In genomic region chr1:55192824-55193223, GRCm38 (mm10) we compare ENCODE assay signal across 8 mouse cellular contexts. TPM values are rescaled to one million over a fixed set of nuclear protein-coding genes. Genes with fewer than 3 reads are reported as not detected.
DNase-seq lines count a peak whose midpoint lies in the region; ATAC-seq lines count a peak whose summit lies in the region.

No protein-coding gene starts in this region.

- no peak for ATAC-seq in CD4-positive, CD25-positive, alpha-beta regulatory T cell, adult 4 months
- 0 out of 2 replicates have a peak, but pooled peaks have one; percentile 2 for ATAC-seq in midbrain, embryonic 13.5 days
- ATAC-seq in midbrain, embryonic 11.5 days (ENCODE audit: low FRiP score): no peak
- ATAC-seq in embryonic facial prominence, embryonic 14.5 days (ENCODE audit: low read depth): no peak

- H3K27me3 ChIP-seq in midbrain, embryonic 13.5 days: peaks cover 6% of the 10 kb centered on the region; the same call in 1 of the 2 replicates
- H3K27me3 ChIP-seq in midbrain, embryonic 11.5 days (ENCODE audit: control insufficient read depth, insufficient read depth, low read length): no peaks in the 10 kb centered on the region; the same call in 1 of the 2 replicates
- H3K27me3 ChIP-seq in embryonic facial prominence, embryonic 14.5 days (replicated peaks; ENCODE audit: control insufficient read depth, insufficient read depth, low read length): no peaks in the 10 kb centered on the region
- no peaks in the 10 kb centered on the region for H3K27me3 ChIP-seq in splenic B cell, adult 2 months (ENCODE audit: control insufficient read depth, insufficient read depth, low read length, poor library complexity, severe bottlenecking)

- peaks cover 38% of the 10 kb centered on the region for H3K4me1 ChIP-seq in midbrain, embryonic 13.5 days (replicated peaks)
- H3K4me1 ChIP-seq in midbrain, embryonic 11.5 days (ENCODE audit: control insufficient read depth, insufficient read depth, low read length): peaks cover 20% of the 10 kb centered on the region
- peaks cover 18% of the 10 kb centered on the region for H3K4me1 ChIP-seq in embryonic facial prominence, embryonic 14.5 days (ENCODE audit: control insufficient read depth, insufficient read depth, low read length)

- no peaks in the 10 kb centered on the region for H3K9me3 ChIP-seq in midbrain, embryonic 13.5 days
- H3K9me3 ChIP-seq in midbrain, embryonic 11.5 days (ENCODE audit: control insufficient read depth, low read length): no peaks in the 10 kb centered on the region
- H3K9me3 ChIP-seq in embryonic facial prominence, embryonic 14.5 days (ENCODE audit: control insufficient read depth, low read length): no peaks in the 10 kb centered on the region

- H3K4me2 ChIP-seq in midbrain, embryonic 13.5 days (replicated peaks): no peak overlapping the region
- H3K4me2 ChIP-seq in midbrain, embryonic 11.5 days: no peak overlapping the region
- no peak overlapping the region for H3K4me2 ChIP-seq in embryonic facial prominence, embryonic 14.5 days (ENCODE audit: low read depth, low read length)

- H3K9ac ChIP-seq in midbrain, embryonic 13.5 days (replicated peaks): no peak overlapping the region
- H3K9ac ChIP-seq in midbrain, embryonic 11.5 days (ENCODE audit: low read length): no peak overlapping the region
- no peak overlapping the region for H3K9ac ChIP-seq in embryonic facial prominence, embryonic 14.5 days (ENCODE audit: low read depth, low read length)

- H3K4me3 ChIP-seq in midbrain, embryonic 13.5 days (replicated peaks): no peak overlapping the region
- no peak overlapping the region for H3K4me3 ChIP-seq in midbrain, embryonic 11.5 days (ENCODE audit: low read depth, low read length)
- no peak overlapping the region for H3K4me3 ChIP-seq in embryonic facial prominence, embryonic 14.5 days (ENCODE audit: low read depth, low read length)

- H3K36me3 ChIP-seq in midbrain, embryonic 13.5 days: no peaks in the 10 kb centered on the region
- no peaks in the 10 kb centered on the region for H3K36me3 ChIP-seq in midbrain, embryonic 11.5 days (ENCODE audit: control insufficient read depth, insufficient read depth, low read length)
- peaks cover 13% of the 10 kb centered on the region for H3K36me3 ChIP-seq in embryonic facial prominence, embryonic 14.5 days (ENCODE audit: control insufficient read depth, insufficient read depth, low read length)
- H3K36me3 ChIP-seq in splenic B cell, adult 2 months (ENCODE audit: control insufficient read depth, insufficient read depth, low read length, poor library complexity, severe bottlenecking): peaks cover 1% of the 10 kb centered on the region; the same call in 1 of the 2 replicates

- peak; percentile 61 for DNase-seq in CD4-positive, CD25-positive, alpha-beta regulatory T cell, adult 2 months (ENCODE audit: low read depth, low spot score)
- no peak for DNase-seq in midbrain, embryonic 11.5 days (ENCODE audit: low spot score, missing footprints)
- DNase-seq in embryonic facial prominence, embryonic 14.5 days (ENCODE audit: low spot score): no peak
- peak; percentile 41 to 51 for DNase-seq in kidney, postnatal 4 days
- DNase-seq in splenic B cell, adult 2 months (ENCODE audit: low read depth, low spot score): peak; percentile 66
- DNase-seq in left cerebral cortex, adult 11 months (ENCODE audit: low spot score): no peak

- peak overlapping the region; percentile 19; the same call in 1 of the 2 replicates for H3K27ac ChIP-seq in midbrain, embryonic 13.5 days
- no peak overlapping the region for H3K27ac ChIP-seq in midbrain, embryonic 11.5 days (ENCODE audit: low read depth, low read length)
- H3K27ac ChIP-seq in embryonic facial prominence, embryonic 14.5 days (replicated peaks; ENCODE audit: low read depth, low read length): peak overlapping the region; percentile 49; the same call in 1 of the 2 replicates

- 52% methylated on average over 3 of the region's 3 CpGs for WGBS in midbrain, embryonic 13.5 days
- WGBS in midbrain, embryonic 11.5 days: 56% methylated on average over 3 of the region's 3 CpGs
- 50% methylated on average over 3 of the region's 3 CpGs for WGBS in embryonic facial prominence, embryonic 14.5 days

RNA-seq across cellular contexts. Expression of gene Rftn2, which starts 33.8 kb away (rescaled TPM):
- 1 to 10 TPM; 7.7 to 9.1 TPM for polyA plus RNA-seq in CD4-positive, CD25-positive, alpha-beta regulatory T cell, adult 4 months (2017; shearing (Covaris generic))
- 7.6 and 8.5 TPM in 2 replicates for polyA plus RNA-seq in midbrain, embryonic 13.5 days (2015; fragmentation: Nextera tagmentation; extraction: Ambion mirVana)
- 6.4 and 7.3 TPM in 2 replicates for polyA plus RNA-seq in midbrain, embryonic 11.5 days (2014; fragmentation: Nextera tagmentation; extraction: Ambion mirVana)
- 20.3 and 20.6 TPM in 2 replicates for polyA plus RNA-seq in embryonic facial prominence, embryonic 14.5 days (2014; fragmentation: Nextera tagmentation; extraction: Ambion mirVana)

RNA-seq across cellular contexts. Expression of gene Mars2, which starts 44.2 kb away (rescaled TPM):
- 1 to 10 TPM; 3.7 to 4.2 TPM for polyA plus RNA-seq in CD4-positive, CD25-positive, alpha-beta regulatory T cell, adult 4 months (2017; shearing (Covaris generic))
- 3.2 and 3.6 TPM in 2 replicates for polyA plus RNA-seq in midbrain, embryonic 13.5 days (2015; fragmentation: Nextera tagmentation; extraction: Ambion mirVana)
- polyA plus RNA-seq in midbrain, embryonic 11.5 days (2014; fragmentation: Nextera tagmentation; extraction: Ambion mirVana): 2.8 and 2.9 TPM in 2 replicates
- 3.1 and 3.3 TPM in 2 replicates for polyA plus RNA-seq in embryonic facial prominence, embryonic 14.5 days (2014; fragmentation: Nextera tagmentation; extraction: Ambion mirVana)

Comparison
In these comparisons a context has a peak if more than half of its experiments do, and no peak if none do; other contexts are left out.
1. DNase-seq: peak in CD4-positive, CD25-positive, alpha-beta regulatory T cell, adult 2 months (single experiment), kidney, postnatal 4 days (2 of 2) and splenic B cell, adult 2 months (single experiment); none in midbrain, embryonic 11.5 days (single experiment), embryonic facial prominence, embryonic 14.5 days (single experiment) and left cerebral cortex, adult 11 months (single experiment).